Mouse (Mus musculus): ENCODE data around the gene Zswim5.

GRCm38 (mm10) chr4:116874595-116874994, 2.6 kb upstream of the Zswim5 start:
- TF ChIP-seq CTCF (IDR thresholded peaks at IDR 0.05; ENCODE audit: extremely low read depth, insufficient read depth, low read length) (no peak), POLR2A (IDR thresholded peaks at IDR 0.05; ENCODE audit: extremely low read depth, insufficient read depth, low read length) (no peak)
